Mouse (Mus musculus): ENCODE results near the gene Inhbb. TPM values are rescaled to one million over a fixed set of nuclear protein-coding genes. Genes with fewer than 3 reads are reported as not detected.
A peak's percentile ranks its signal among the peaks of the same experiment; 100 is the strongest.

The Inhbb gene
- polyA plus RNA-seq, 1 experiment from 2014 or later, result 0.63 TPM

DNA sequence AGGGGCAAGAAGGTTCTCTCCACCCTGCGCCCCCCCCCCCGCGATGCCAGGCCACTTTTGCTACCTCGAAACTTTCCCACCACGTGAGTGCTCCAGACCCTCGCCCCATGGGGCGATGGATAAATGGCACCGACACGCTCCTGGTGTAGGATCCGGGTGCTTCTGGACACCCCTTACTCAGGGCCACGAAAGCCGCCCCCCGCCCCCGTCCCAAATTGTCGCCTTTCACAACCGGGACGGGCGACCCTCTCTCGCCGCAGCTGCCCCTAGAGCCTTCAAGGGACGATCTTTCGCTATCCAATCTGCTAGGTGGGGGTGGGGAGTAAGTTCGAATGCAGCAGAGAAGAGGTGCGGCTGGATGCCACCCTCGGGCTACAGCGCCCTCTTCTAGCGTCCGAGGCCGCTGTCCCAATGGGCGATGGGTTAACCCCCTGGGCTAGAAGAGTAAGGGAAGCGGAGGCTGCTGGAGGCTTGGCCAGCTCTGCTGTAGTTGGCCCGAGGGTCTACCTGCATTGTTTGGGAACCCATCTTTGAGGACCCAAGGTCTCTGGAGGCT lies 490 bp upstream of the Inhbb start:
- WGBS, result under 1% methylated on average over 32 of the region's 32 CpGs
- Histone ChIP-seq H3K9me3 (ENCODE audit: control insufficient read depth, low read length) (no peaks in the 10 kb centered on the region), H3K4me3 (ENCODE audit: low read depth, low read length) (peak overlapping the region; percentile 54), H3K4me2 (ENCODE audit: low read depth, low read length, severe bottlenecking) (peak overlapping the region; percentile 96), H3K9ac (ENCODE audit: low read length) (peak overlapping the region; percentile 64), H3K27me3 (ENCODE audit: control insufficient read depth, insufficient read depth, low read length) (peaks cover 54% of the 10 kb centered on the region), H3K4me1 (replicated peaks; ENCODE audit: control insufficient read depth, insufficient read depth, low read length) (peaks cover 9% of the 10 kb centered on the region; the same call in 1 of the 2 replicates), H3K36me3 (ENCODE audit: control insufficient read depth, insufficient read depth, low read length) (no peaks in the 10 kb centered on the region), H3K27ac (ENCODE audit: low read depth, low read length) (no peak overlapping the region)
- no peak for ATAC-seq (replicated peaks; ENCODE audit: low FRiP score)
- peak; percentile 62 for DNase-seq (ENCODE audit: low spot score)

GRCm38 (mm10) chr1:119420984-119421575 lies 968 bp downstream of the Inhbb start:
- peak overlapping the region; percentile 96 for H3K4me2 ChIP-seq (ENCODE audit: low read depth, low read length, severe bottlenecking)
- no peaks in the 10 kb centered on the region for H3K36me3 ChIP-seq (ENCODE audit: control insufficient read depth, insufficient read depth, low read length)
- peak overlapping the region; percentile 64 for H3K9ac ChIP-seq (ENCODE audit: low read length)
- H3K27me3 ChIP-seq (ENCODE audit: control insufficient read depth, insufficient read depth, low read length), result peaks cover 64% of the 10 kb centered on the region
- H3K4me3 ChIP-seq (ENCODE audit: low read depth, low read length), result peak overlapping the region; percentile 54
- DNase-seq (ENCODE audit: low spot score) (peak; percentile 75), ATAC-seq (replicated peaks; ENCODE audit: low FRiP score) (peak; percentile 51)
- peaks cover 9% of the 10 kb centered on the region; the same call in 1 of the 2 replicates for H3K4me1 ChIP-seq (replicated peaks; ENCODE audit: control insufficient read depth, insufficient read depth, low read length)
- WGBS, result under 1% methylated on average over 49 of the region's 78 CpGs
- no peak overlapping the region for H3K27ac ChIP-seq (ENCODE audit: low read depth, low read length)
- no peaks in the 10 kb centered on the region for H3K9me3 ChIP-seq (ENCODE audit: control insufficient read depth, low read length)

DNA sequence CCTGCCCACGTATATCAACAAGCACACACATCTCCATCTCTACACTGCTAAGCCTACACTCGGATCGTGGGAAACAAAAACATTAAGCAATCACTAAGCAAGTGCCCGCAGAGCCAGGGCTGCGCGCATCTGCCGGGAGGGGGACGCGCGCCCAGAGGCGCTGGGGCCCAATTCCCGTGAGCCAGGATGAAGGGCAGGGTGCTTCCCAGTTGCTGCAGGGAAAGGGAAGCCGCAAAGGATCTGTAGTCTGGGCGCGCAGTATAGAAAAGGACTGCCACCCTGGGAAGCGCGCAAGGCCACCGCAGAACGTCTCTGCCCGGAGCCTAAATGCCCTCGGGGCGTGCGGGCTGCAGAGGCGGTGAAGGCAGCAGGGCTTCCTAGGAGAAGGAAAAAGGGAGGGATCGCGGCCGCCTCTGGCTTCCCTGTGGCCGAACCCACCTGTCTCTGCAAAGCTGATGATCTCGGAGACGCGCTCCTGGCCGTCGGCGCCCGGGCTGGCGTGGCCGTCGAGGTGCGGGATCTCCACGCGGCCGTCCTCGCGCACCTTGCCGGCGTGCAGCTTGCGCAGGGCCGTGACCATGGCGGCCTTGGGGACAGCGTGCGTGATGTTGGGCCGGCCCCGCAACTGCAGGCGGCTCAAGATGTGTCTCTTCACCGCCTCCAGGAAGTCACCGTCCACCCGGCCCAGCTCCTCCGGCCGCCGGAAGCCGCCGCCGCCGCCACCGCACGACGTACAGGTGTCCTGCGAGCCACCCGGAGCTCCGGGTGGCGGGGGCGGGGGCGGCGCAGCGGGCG lies 1.7 kb downstream of the Inhbb start:
- peak; percentile 1; the same call in 1 of the 2 replicates for ATAC-seq (replicated peaks; ENCODE audit: low FRiP score)
- 1% methylated on average over 76 of the region's 76 CpGs for WGBS
- peak overlapping the region; percentile 96 for H3K4me2 ChIP-seq (ENCODE audit: low read depth, low read length, severe bottlenecking)
- peaks cover 64% of the 10 kb centered on the region for H3K27me3 ChIP-seq (ENCODE audit: control insufficient read depth, insufficient read depth, low read length)
- DNase-seq (ENCODE audit: low spot score), result peak; percentile 72
- H3K9ac ChIP-seq (ENCODE audit: low read length), result peak overlapping the region; percentile 64
- no peaks in the 10 kb centered on the region for H3K9me3 ChIP-seq (ENCODE audit: control insufficient read depth, low read length)
- H3K4me3 ChIP-seq (ENCODE audit: low read depth, low read length), result peak overlapping the region; percentile 54
- H3K27ac ChIP-seq (ENCODE audit: low read depth, low read length), result no peak overlapping the region
- no peaks in the 10 kb centered on the region for H3K36me3 ChIP-seq (ENCODE audit: control insufficient read depth, insufficient read depth, low read length)
- peaks cover 9% of the 10 kb centered on the region; the same call in 1 of the 2 replicates for H3K4me1 ChIP-seq (replicated peaks; ENCODE audit: control insufficient read depth, insufficient read depth, low read length)

GRCm38 (mm10) chr1:119419151-119420105 lies 2.6 kb downstream of the Inhbb start:
- peaks cover 9% of the 10 kb centered on the region; the same call in 1 of the 2 replicates for H3K4me1 ChIP-seq (replicated peaks; ENCODE audit: control insufficient read depth, insufficient read depth, low read length)
- WGBS, result 1% methylated on average over 29 of the region's 29 CpGs
- H3K27ac ChIP-seq (ENCODE audit: low read depth, low read length), result no peak overlapping the region
- peak overlapping the region; percentile 20; the same call in 1 of the 2 replicates for H3K9ac ChIP-seq (ENCODE audit: low read length)
- no peaks in the 10 kb centered on the region for H3K36me3 ChIP-seq (ENCODE audit: control insufficient read depth, insufficient read depth, low read length)
- peak overlapping the region; percentile 54 for H3K4me3 ChIP-seq (ENCODE audit: low read depth, low read length)
- peaks cover 62% of the 10 kb centered on the region for H3K27me3 ChIP-seq (ENCODE audit: control insufficient read depth, insufficient read depth, low read length)
- DNase-seq (ENCODE audit: low spot score) (peak; percentile 72), ATAC-seq (replicated peaks; ENCODE audit: low FRiP score) (peak; percentile 21; the same call in 1 of the 2 replicates)
- peak overlapping the region; percentile 96 for H3K4me2 ChIP-seq (ENCODE audit: low read depth, low read length, severe bottlenecking)
- no peaks in the 10 kb centered on the region for H3K9me3 ChIP-seq (ENCODE audit: control insufficient read depth, low read length)

DNA sequence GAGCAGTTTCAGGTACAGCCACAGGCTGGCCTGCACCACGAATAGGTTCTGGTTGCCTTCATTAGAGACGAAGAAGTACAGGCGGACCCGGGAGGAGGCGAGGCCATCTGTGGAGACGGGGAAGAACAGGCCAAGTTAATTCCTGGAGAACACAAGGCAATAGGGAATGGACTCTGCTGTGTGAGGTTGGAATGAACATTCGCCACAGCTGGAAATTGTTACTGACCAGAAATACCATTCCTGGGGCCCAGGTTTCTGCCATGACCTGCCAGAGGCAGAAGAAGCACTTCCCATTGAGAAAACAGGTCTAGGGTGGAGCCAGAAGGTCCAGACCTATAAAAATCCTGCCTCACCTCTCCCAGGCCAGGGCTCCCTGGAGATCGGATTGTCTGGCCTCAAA lies 4.1 kb downstream of the Inhbb start:
- ATAC-seq (replicated peaks; ENCODE audit: low FRiP score) (no peak), DNase-seq (ENCODE audit: low spot score) (no peak)
- Histone ChIP-seq H3K4me3 (ENCODE audit: low read depth, low read length) (no peak overlapping the region), H3K27me3 (ENCODE audit: control insufficient read depth, insufficient read depth, low read length) (peaks cover 50% of the 10 kb centered on the region), H3K9me3 (ENCODE audit: control insufficient read depth, low read length) (no peaks in the 10 kb centered on the region), H3K9ac (ENCODE audit: low read length) (no peak overlapping the region), H3K4me1 (replicated peaks; ENCODE audit: control insufficient read depth, insufficient read depth, low read length) (peaks cover 9% of the 10 kb centered on the region; the same call in 1 of the 2 replicates), H3K36me3 (ENCODE audit: control insufficient read depth, insufficient read depth, low read length) (no peaks in the 10 kb centered on the region), H3K4me2 (ENCODE audit: low read depth, low read length, severe bottlenecking) (no peak overlapping the region), H3K27ac (ENCODE audit: low read depth, low read length) (no peak overlapping the region)
- WGBS, result 59% methylated on average over 8 of the region's 8 CpGs

DNA sequence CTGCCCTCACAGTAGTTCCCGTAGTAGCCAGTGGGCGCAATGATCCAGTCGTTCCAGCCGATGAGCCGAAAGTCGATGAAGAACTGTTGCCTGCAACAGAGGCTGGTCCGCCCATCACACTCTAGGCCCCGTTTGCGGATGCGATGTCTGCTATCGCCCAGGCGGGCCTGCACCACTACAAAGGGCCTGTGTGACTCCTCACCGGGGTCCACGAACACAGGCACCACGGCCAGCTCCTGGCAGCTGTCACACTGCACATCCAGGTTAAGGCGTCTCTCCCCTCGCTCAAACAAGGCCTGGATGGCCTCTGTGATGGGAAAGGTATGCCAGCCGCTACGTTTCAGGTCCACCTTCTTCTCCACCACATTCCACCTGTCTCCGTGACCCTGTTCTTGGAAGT lies 4.5 kb downstream of the Inhbb start:
- Histone ChIP-seq H3K27ac (ENCODE audit: low read depth, low read length) (no peak overlapping the region), H3K9ac (ENCODE audit: low read length) (no peak overlapping the region), H3K4me1 (replicated peaks; ENCODE audit: control insufficient read depth, insufficient read depth, low read length) (peaks cover 7% of the 10 kb centered on the region; the same call in 1 of the 2 replicates), H3K4me3 (ENCODE audit: low read depth, low read length) (no peak overlapping the region), H3K9me3 (ENCODE audit: control insufficient read depth, low read length) (no peaks in the 10 kb centered on the region), H3K4me2 (ENCODE audit: low read depth, low read length, severe bottlenecking) (no peak overlapping the region), H3K36me3 (ENCODE audit: control insufficient read depth, insufficient read depth, low read length) (no peaks in the 10 kb centered on the region), H3K27me3 (ENCODE audit: control insufficient read depth, insufficient read depth, low read length) (peaks cover 45% of the 10 kb centered on the region)
- 76% methylated on average over 20 of the region's 20 CpGs for WGBS
- no peak for DNase-seq (ENCODE audit: low spot score)
- ATAC-seq (replicated peaks; ENCODE audit: low FRiP score), result no peak

DNA sequence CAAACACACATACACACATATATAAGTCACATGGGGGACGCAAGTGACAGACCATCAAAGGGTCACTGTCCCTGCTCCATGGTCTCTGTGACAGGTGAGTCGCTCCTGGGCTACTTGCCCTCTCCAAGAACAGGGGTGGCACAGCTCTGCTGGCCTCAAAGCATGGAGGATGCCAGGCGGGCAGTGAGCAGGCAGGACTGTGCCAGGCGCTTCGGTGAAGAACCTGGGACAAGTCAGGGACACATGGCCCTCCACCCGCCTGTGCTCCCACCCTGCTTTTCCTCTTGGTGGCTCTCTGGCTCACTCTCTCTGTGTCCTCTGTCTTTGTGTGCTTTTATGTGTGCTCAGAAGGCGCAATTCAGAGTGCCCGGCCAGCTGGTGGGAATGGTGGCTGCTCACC lies 5.4 kb downstream of the Inhbb start:
- peaks cover 39% of the 10 kb centered on the region for H3K27me3 ChIP-seq (ENCODE audit: control insufficient read depth, insufficient read depth, low read length)
- DNase-seq (ENCODE audit: low spot score), result no peak
- WGBS, result 82% methylated on average over 8 of the region's 8 CpGs

GRCm38 (mm10) chr1:119416177-119416576 lies 5.9 kb downstream of the Inhbb start:
- ATAC-seq (replicated peaks; ENCODE audit: low FRiP score) (no peak), DNase-seq (ENCODE audit: low spot score) (no peak)
- no peak overlapping the region for H3K4me3 ChIP-seq (ENCODE audit: low read depth, low read length)
- H3K27me3 ChIP-seq (ENCODE audit: control insufficient read depth, insufficient read depth, low read length), result peaks cover 37% of the 10 kb centered on the region
- no peak overlapping the region for H3K4me2 ChIP-seq (ENCODE audit: low read depth, low read length, severe bottlenecking)
- H3K36me3 ChIP-seq (ENCODE audit: control insufficient read depth, insufficient read depth, low read length), result no peaks in the 10 kb centered on the region
- no peaks in the 10 kb centered on the region for H3K9me3 ChIP-seq (ENCODE audit: control insufficient read depth, low read length)
- no peak overlapping the region for H3K27ac ChIP-seq (ENCODE audit: low read depth, low read length)
- H3K9ac ChIP-seq (ENCODE audit: low read length), result no peak overlapping the region
- peaks cover 4% of the 10 kb centered on the region; the same call in 1 of the 2 replicates for H3K4me1 ChIP-seq (replicated peaks; ENCODE audit: control insufficient read depth, insufficient read depth, low read length)
- WGBS, result 71% methylated on average over 7 of the region's 7 CpGs

More for the DNA sequence above, 5.4 kb downstream of the Inhbb start:
- Histone ChIP-seq H3K9me3 (ENCODE audit: control insufficient read depth, low read length) (no peaks in the 10 kb centered on the region), H3K4me3 (ENCODE audit: low read depth, low read length) (no peak overlapping the region), H3K4me2 (ENCODE audit: low read depth, low read length, severe bottlenecking) (no peak overlapping the region), H3K9ac (ENCODE audit: low read length) (no peak overlapping the region), H3K36me3 (ENCODE audit: control insufficient read depth, insufficient read depth, low read length) (no peaks in the 10 kb centered on the region), H3K27ac (ENCODE audit: low read depth, low read length) (no peak overlapping the region), H3K4me1 (replicated peaks; ENCODE audit: control insufficient read depth, insufficient read depth, low read length) (peaks cover 4% of the 10 kb centered on the region; the same call in 1 of the 2 replicates)
- ATAC-seq (replicated peaks; ENCODE audit: low FRiP score), result no peak
